Mouse (Mus musculus) telencephalon, adult 2 months (tissue): Measurements from ENCODE around the gene Mc1r.
"Not testable (repeated sequence)": the region's sequence is repeated elsewhere in the genome, so short reads cannot be mapped to it uniquely, and the experiment has no call there.

Experiments used
- DNase-seq: peaks from one replicate; pipeline ENCODE4 v3.0.0-alpha.2; 2011; ENCODE audit warnings: low read depth, low spot score

Gene Mc1r

GRCm38 (mm10) chr8:123430936-123431335 is 24.0 kb downstream of the Mc1r start:
- not testable (repeated sequence) for DNase-seq

- DNase-seq: no peak
These were observed 24.9 kb downstream of the Mc1r start for GRCm38 (mm10) chr8:123431616-123432365.

GRCm38 (mm10) chr8:123432381-123432780 is 25.5 kb downstream of the Mc1r start:
- no peak for DNase-seq

- DNase-seq: not testable (repeated sequence)
These were observed 26.5 kb downstream of the Mc1r start for GRCm38 (mm10) chr8:123433241-123433974.

GRCm38 (mm10) chr8:123441788-123442187 is 34.9 kb downstream of the Mc1r start:
- DNase-seq: no peak

GRCm38 (mm10) chr8:123442351-123442750 is 35.4 kb downstream of the Mc1r start:
- no peak for DNase-seq

- peak; percentile 93 for DNase-seq
These were observed 36.1 kb downstream of the Mc1r start for GRCm38 (mm10) chr8:123442871-123443575.

- DNase-seq: no peak
These were observed 36.6 kb downstream of the Mc1r start for GRCm38 (mm10) chr8:123443576-123443921.

GRCm38 (mm10) chr8:123444131-123444530 is 37.2 kb downstream of the Mc1r start:
- no peak for DNase-seq

- no peak for DNase-seq
These were observed 39.1 kb downstream of the Mc1r start for GRCm38 (mm10) chr8:123445981-123446380.

GRCm38 (mm10) chr8:123446799-123447198 is 39.9 kb downstream of the Mc1r start:
- no peak for DNase-seq

GRCm38 (mm10) chr8:123450783-123451182 is 43.9 kb downstream of the Mc1r start:
- no peak for DNase-seq

- DNase-seq: not testable (repeated sequence)
These were observed 44.8 kb downstream of the Mc1r start for GRCm38 (mm10) chr8:123451747-123452146.

GRCm38 (mm10) chr8:123452149-123452548 is 45.2 kb downstream of the Mc1r start:
- no peak for DNase-seq

- no peak for DNase-seq
These were observed 46.4 kb downstream of the Mc1r start for GRCm38 (mm10) chr8:123453291-123453690.

GRCm38 (mm10) chr8:123453951-123454350 is 47.0 kb downstream of the Mc1r start:
- no peak for DNase-seq

- DNase-seq: no peak
These were observed 47.7 kb downstream of the Mc1r start for GRCm38 (mm10) chr8:123454559-123454958.
